Mouse (Mus musculus): ENCODE data around the gene Grin3b. TPM values are rescaled to one million over a fixed set of nuclear protein-coding genes. Genes with fewer than 3 reads are reported as not detected.

Gene Grin3b
- polyA plus RNA-seq, 1 experiment from 2014 or later = 0.50 TPM

DNA sequence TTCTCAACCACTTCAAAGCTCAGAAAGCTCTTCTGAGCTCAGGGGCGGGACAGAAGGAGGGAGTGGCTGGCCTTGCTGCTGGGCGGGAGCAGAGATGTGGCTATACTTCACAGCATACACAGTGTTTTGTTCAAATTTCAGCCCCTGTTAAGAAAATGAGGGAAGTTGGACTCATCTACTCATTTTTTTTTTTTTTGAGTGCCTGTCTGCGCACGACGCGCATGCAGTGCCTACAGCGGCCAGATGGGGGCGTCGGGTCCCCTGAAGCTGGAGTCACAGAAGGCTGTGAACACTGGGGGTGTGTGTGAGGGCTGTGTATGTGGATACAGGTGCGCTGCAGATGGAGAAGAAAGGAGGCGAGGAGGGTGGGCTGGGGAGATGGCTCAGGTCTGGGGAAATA lies 16.4 kb downstream of the Grin3b start:
- Histone ChIP-seq H3K4me1 (peaks cover 46% of the 10 kb centered on the region), H3K36me3 (no peaks in the 10 kb centered on the region), H3K9me3 (no peaks in the 10 kb centered on the region), H3K4me2 (replicated peaks) (0 out of 2 replicates have a peak overlapping the region, but pooled peaks have one; percentile 5), H3K4me3 (peak overlapping the region; percentile 7; the same call in 1 of the 2 replicates), H3K9ac (replicated peaks) (no peak overlapping the region), H3K27ac (replicated peaks) (no peak overlapping the region), H3K27me3 (peaks cover 44% of the 10 kb centered on the region)
- ATAC-seq (replicated peaks) = no peak
- WGBS = 5% methylated on average over 11 of the region's 11 CpGs

DNA sequence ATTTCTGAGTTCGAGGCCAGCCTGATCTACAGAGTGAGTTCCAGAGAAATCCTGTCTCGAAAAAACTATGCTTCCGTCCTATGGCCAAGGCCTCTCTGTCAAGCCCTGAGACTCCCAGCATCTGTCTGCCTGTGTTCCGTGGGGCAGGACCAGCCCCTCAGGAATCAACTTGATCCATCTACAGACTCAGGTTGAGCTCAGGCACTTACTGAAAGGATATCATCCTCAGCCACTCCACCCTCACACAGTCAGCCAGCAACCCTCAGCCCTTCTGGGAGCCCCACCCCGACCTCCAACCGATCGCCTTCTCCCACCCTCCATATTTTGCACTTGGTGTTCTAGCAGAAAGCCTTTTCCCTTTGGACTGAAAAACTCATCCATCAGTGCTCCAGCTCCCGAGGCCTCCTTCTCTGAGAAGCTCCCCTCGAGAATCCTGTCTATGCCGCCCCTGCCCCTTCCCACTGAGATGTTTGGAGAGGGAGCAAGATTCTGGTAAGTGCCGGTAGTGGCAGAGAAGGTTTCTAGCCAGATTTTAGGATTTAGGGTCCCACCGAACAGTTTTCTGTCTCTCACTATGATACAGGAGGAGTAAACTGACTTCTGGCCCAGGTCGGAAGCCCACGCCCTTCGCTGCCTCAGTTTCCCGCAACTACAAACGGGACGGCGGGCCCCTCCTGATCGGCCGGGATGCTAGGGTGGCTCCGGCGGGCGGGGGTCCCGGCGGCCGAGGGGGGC lies 17.4 kb downstream of the Grin3b start:
- WGBS = 13% methylated on average over 27 of the region's 27 CpGs
- Histone ChIP-seq H3K9ac (replicated peaks) (peak overlapping the region; percentile 25), H3K27ac (replicated peaks) (no peak overlapping the region), H3K4me2 (replicated peaks) (peak overlapping the region; percentile 45), H3K4me3 (peak overlapping the region; percentile 33), H3K4me1 (peaks cover 38% of the 10 kb centered on the region), H3K9me3 (no peaks in the 10 kb centered on the region), H3K27me3 (peaks cover 44% of the 10 kb centered on the region), H3K36me3 (no peaks in the 10 kb centered on the region)
- ATAC-seq (replicated peaks) = no peak

DNA sequence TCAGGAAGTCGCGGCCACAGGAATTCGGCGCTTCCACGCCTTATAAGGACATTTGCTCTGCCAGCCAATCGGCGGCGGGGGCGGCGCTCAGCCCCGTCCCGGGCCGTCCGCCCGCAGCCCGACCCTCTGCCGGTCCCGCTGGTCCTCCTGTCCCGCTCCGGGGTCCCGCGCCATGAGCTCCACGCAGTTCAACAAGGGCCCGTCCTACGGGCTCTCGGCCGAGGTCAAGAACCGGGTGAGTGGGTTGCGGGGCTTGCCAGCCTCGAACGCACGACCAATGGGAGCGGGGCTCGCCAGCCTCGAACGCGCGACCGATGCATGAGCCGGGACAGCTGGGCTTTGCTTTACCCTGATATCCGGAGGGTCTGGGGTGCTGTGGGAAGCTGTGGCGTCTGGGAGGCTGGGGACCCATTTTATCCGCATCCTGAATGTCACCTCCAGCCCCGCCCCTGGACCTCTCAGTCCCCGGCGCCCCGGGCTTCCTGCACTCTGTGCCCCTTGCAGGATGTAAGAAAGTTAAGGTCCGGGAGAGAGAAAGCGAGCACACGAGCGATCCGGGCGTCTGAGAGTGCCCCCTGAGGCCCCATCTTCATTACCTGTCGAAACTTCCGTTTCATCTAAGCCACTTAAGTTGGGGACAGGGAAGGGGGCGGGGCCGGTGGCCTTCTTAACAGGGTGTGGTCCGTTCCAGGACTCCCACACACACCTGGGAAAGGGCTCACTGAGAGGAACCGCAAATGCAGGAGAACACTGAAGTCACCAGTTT lies 18.2 kb downstream of the Grin3b start, which contains the start of gene Cnn2:
Cnn2 (plus strand) TSS at position 79 of the 766 bp plus-strand sequence.
- H3K4me3 ChIP-seq = peak within 1 kb of the TSS; percentile 33
- no peak within 1 kb of the TSS for H3K27ac ChIP-seq (replicated peaks)
- no peak for ATAC-seq (replicated peaks)
- peaks cover 44% of the 10 kb centered on the region for H3K27me3 ChIP-seq
- H3K4me1 ChIP-seq = peaks cover 30% of the 10 kb centered on the region
- peak within 1 kb of the TSS; percentile 25 for H3K9ac ChIP-seq (replicated peaks)
- no peaks in the 10 kb centered on the region for H3K9me3 ChIP-seq
- peak within 1 kb of the TSS; percentile 45 for H3K4me2 ChIP-seq (replicated peaks)
- under 1% methylated on average over 59 of the region's 59 CpGs for WGBS
- no peaks in the 10 kb centered on the region for H3K36me3 ChIP-seq

DNA sequence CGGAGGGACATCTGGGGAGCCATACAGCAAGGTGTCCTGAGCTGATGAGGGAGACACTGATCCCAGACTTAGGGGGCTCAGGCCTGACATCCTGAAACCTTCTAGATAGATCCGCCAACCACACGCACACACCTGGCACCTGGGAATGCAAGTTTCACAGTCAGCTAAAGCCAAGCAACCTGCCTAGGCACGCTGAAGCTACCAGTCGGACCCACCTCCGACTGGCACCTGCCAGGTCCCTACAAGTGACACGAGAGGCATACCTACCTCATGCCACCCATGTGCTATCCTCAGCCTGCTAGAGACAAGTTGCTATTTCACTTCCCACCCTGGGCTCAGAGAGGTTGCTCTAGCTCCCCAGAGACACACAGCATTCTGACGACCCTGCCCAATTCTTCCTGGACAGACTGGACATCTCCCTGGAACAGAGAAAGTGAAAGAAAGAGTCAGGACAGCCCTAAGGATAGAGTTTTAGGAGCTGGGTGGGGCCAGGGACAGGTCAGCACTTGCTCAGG lies 18.8 kb downstream of the Grin3b start:
- Histone ChIP-seq H3K27me3 (peaks cover 44% of the 10 kb centered on the region), H3K4me1 (peaks cover 30% of the 10 kb centered on the region), H3K27ac (replicated peaks) (no peak overlapping the region), H3K36me3 (no peaks in the 10 kb centered on the region), H3K9ac (replicated peaks) (no peak overlapping the region), H3K4me3 (peak overlapping the region; percentile 33), H3K9me3 (no peaks in the 10 kb centered on the region), H3K4me2 (replicated peaks) (0 out of 2 replicates have a peak overlapping the region, but pooled peaks have one; percentile 45)
- 38% methylated on average over 8 of the region's 8 CpGs for WGBS
- no peak for ATAC-seq (replicated peaks)

GRCm38 (mm10) chr10:79989870-79990269 lies 19.4 kb downstream of the Grin3b start:
- H3K9ac ChIP-seq (replicated peaks) = no peak overlapping the region
- H3K27me3 ChIP-seq = peaks cover 44% of the 10 kb centered on the region
- no peaks in the 10 kb centered on the region for H3K36me3 ChIP-seq
- H3K4me1 ChIP-seq = peaks cover 30% of the 10 kb centered on the region
- no peak overlapping the region for H3K4me2 ChIP-seq (replicated peaks)
- ATAC-seq (replicated peaks) = no peak
- WGBS = 21% methylated on average over 15 of the region's 15 CpGs
- no peak overlapping the region for H3K27ac ChIP-seq (replicated peaks)
- H3K4me3 ChIP-seq = no peak overlapping the region
- no peaks in the 10 kb centered on the region for H3K9me3 ChIP-seq

DNA sequence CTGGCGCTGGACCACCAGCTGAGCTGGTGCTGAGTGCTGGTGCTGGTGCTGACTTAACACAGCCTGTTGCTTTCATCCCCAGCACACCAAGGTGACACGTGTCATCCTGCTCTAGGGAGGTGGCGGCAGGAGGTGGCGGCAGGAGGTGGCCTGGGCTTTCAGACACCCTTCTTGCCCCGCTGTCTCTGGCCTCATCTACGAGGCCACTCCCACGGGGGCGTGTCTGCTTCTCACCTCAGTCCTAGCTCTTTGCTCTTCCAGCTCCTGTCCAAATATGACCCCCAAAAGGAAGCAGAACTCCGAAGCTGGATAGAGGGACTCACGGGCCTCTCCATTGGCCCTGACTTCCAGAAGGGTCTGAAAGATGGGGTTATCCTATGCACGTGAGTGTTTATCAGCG lies 20.6 kb downstream of the Grin3b start:
- ATAC-seq (replicated peaks) = no peak
- Histone ChIP-seq H3K4me2 (replicated peaks) (no peak overlapping the region), H3K4me3 (no peak overlapping the region), H3K27me3 (peaks cover 44% of the 10 kb centered on the region), H3K9me3 (no peaks in the 10 kb centered on the region), H3K36me3 (no peaks in the 10 kb centered on the region), H3K27ac (replicated peaks) (no peak overlapping the region), H3K4me1 (peaks cover 23% of the 10 kb centered on the region), H3K9ac (replicated peaks) (no peak overlapping the region)
- WGBS = 62% methylated on average over 12 of the region's 12 CpGs

DNA sequence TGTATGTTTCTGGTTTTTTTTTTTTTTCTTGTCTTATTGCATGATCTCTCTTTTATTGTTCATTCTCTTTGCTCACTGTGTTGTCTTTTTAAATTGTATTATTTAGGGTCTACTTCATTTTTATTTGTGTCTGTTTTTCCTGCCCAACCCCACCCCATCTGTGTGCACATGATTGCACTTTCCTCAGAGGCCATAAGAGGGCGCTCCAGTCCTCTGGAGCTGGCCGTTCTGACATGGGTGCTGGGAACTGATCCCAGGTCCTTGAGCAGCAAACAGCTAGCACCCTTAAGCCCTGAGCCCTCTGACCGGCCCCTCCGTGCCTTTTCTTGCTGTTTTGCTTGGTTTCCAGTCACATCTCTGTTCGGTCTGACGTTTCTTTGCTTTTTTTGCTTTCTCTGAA lies 21.0 kb downstream of the Grin3b start:
- ATAC-seq (replicated peaks) = no peak
- no peak overlapping the region for H3K9ac ChIP-seq (replicated peaks)
- no peak overlapping the region for H3K4me2 ChIP-seq (replicated peaks)
- H3K36me3 ChIP-seq = no peaks in the 10 kb centered on the region
- H3K27ac ChIP-seq (replicated peaks) = no peak overlapping the region
- no peaks in the 10 kb centered on the region for H3K9me3 ChIP-seq
- peaks cover 43% of the 10 kb centered on the region for H3K27me3 ChIP-seq
- H3K4me1 ChIP-seq = peaks cover 20% of the 10 kb centered on the region
- WGBS = 82% methylated on average over 6 of the region's 6 CpGs
- no peak overlapping the region for H3K4me3 ChIP-seq

DNA sequence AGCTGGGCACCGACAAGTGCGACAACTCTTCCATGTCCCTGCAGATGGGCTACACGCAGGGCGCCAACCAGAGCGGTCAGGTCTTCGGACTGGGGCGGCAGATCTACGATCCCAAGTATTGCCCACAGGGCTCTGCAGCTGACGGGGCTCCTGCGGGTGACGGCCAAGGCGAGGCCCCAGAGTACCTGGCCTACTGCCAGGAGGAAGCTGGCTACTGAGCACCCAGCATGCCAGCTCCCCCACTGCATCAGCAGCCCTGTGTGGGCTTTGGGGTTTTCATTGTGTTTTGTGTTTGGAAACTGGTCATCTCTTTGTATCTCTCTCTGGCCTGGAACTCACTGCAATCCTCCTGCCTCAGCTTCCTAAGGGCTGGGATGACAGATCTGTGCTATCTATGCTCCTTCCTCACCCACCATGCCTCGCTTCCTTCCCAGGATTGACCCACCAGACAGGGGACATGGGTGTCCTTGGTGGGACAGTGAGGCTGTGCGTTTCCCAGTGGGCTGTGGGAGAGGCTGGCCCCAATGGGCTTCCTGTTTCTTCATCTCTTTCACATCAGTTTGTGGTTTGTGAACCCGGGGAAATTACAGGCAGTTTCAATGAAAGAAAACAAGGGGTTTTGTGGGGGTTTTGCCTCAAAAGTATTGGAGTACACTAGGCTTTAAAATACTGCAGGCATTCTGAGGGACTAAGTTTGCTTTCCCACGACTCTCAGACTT lies 24.0 kb downstream of the Grin3b start:
- ATAC-seq (replicated peaks) = no peak

DNA sequence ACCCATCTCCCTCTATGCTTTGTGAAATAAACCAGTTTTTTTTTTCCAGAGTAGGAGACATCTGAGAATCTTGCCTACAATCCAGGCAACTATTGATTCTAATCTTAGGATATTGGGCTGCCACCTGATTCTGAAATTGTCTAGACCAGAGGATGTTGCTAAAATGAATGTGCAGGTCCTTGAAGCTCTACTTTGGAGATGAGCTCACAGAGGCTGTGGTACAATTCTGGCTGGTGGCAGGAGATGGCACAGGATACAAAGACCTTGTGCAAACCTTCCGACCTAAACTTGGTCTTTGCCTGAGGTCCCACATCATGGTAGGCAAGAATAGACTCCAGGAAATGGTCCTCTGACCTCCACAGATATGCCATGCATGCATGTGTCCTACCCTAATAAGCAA lies 25.1 kb downstream of the Grin3b start:
- no peak for ATAC-seq (replicated peaks)
- Histone ChIP-seq H3K27ac (replicated peaks) (0 out of 2 replicates have a peak overlapping the region, but pooled peaks have one; percentile 53), H3K9me3 (no peaks in the 10 kb centered on the region), H3K4me3 (peak overlapping the region; percentile 57; the same call in 1 of the 2 replicates), H3K36me3 (no peaks in the 10 kb centered on the region), H3K4me2 (replicated peaks) (no peak overlapping the region), H3K9ac (replicated peaks) (no peak overlapping the region), H3K27me3 (peaks cover 7% of the 10 kb centered on the region), H3K4me1 (peaks cover 16% of the 10 kb centered on the region)
- 85% methylated on average over 1 of the region's 1 CpGs for WGBS

More for the DNA sequence above, 24.0 kb downstream of the Grin3b start:
- Histone ChIP-seq H3K27ac (replicated peaks) (no peak overlapping the region), H3K9ac (replicated peaks) (no peak overlapping the region), H3K4me3 (no peak overlapping the region), H3K4me2 (replicated peaks) (no peak overlapping the region), H3K27me3 (peaks cover 13% of the 10 kb centered on the region), H3K36me3 (no peaks in the 10 kb centered on the region), H3K9me3 (no peaks in the 10 kb centered on the region), H3K4me1 (peaks cover 16% of the 10 kb centered on the region)
- 77% methylated on average over 16 of the region's 16 CpGs for WGBS

- Histone ChIP-seq H3K36me3 (no peaks in the 10 kb centered on the region), H3K4me1 (peaks cover 16% of the 10 kb centered on the region), H3K27me3 (no peaks in the 10 kb centered on the region), H3K4me3 (peak within 1 kb of the TSS; percentile 57), H3K27ac (replicated peaks) (peak within 1 kb of the TSS; percentile 53), H3K4me2 (replicated peaks) (peak within 1 kb of the TSS; percentile 87), H3K9me3 (no peaks in the 10 kb centered on the region), H3K9ac (replicated peaks) (peak within 1 kb of the TSS; percentile 62)
- peak; percentile 85 for ATAC-seq (replicated peaks)
- WGBS = under 1% methylated on average over 34 of the region's 34 CpGs
Observed at GRCm38 (mm10) chr10:79996272-79997033, 25.9 kb downstream of the Grin3b start, which contains the start of gene Abca7. Abca7 (plus strand) TSS chr10:79996494.

All from forebrain, embryonic 15.5 days (tissue).